ENCODE assay signal across 9 mouse cellular contexts in the genomic region with DNA sequence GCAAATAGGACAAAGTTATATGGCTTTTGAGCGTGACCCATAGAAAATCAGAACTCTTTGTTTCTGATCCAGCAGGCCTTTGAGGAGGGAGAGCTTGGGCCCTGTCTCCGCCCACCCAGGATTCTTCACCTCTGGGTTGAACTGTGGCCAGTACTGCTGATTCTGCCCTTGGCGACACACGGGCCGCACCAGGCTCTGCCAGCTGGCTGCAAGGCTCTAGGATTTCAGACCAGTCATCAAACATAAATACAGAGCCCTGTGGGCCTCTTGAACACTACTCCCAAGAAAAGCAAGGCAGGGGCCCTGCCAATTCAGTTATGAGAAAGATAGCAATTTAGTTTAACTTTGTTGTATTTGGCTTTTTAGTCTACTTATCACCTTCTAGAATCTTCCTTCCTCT.
DNase-seq lines count a peak whose midpoint lies in the region; ATAC-seq lines count a peak whose summit lies in the region.
"Had no signal": no experiment of that assay in that cellular context is flagged by ENCODE, and none has a peak within 500 bp of the region (broad histone marks: within the 10 kb centered on the region; RNA-seq: fewer than 3 reads in every experiment).

No protein-coding gene starts in this region.

- ATAC-seq in neural tube, embryonic 11.5 days (ENCODE audit: insufficient read depth, low FRiP score, low TSS enrichment): no peak
- no peak for ATAC-seq in neural tube, embryonic 15.5 days (ENCODE audit: low FRiP score)
- ATAC-seq in heart, embryonic 11.5 days (replicated peaks; ENCODE audit: insufficient number of reproducible peaks, low FRiP score, low TSS enrichment): no peak

- peak; percentile 48 to 50 for DNase-seq in cerebellum, postnatal 14 days
- no peak for DNase-seq in cerebellum, adult 18-20 months
- no peak for DNase-seq in neural tube, embryonic 11.5 days (ENCODE audit: low spot score)
- DNase-seq in lung, postnatal 36 days: peak; percentile 68
- DNase-seq in spleen, postnatal 4 days (ENCODE audit: low spot score in 2 of 2): no peak
- DNase-seq in cerebellum, adult 8-10 months: no peak

- H3K9me3 ChIP-seq in neural tube, embryonic 11.5 days (ENCODE audit: control insufficient read depth, low read length): no peaks in the 10 kb centered on the region
- H3K9me3 ChIP-seq in neural tube, embryonic 15.5 days (replicated peaks): no peaks in the 10 kb centered on the region
- no peaks in the 10 kb centered on the region for H3K9me3 ChIP-seq in heart, embryonic 11.5 days (replicated peaks; ENCODE audit: control insufficient read depth, low read length)
- H3K9me3 ChIP-seq: lung, embryonic 15.5 days had no signal

- H3K4me1 ChIP-seq in neural tube, embryonic 11.5 days (ENCODE audit: control insufficient read depth, insufficient read depth, low read length): peaks cover 4% of the 10 kb centered on the region; the same call in 1 of the 2 replicates
- peaks cover 23% of the 10 kb centered on the region for H3K4me1 ChIP-seq in neural tube, embryonic 15.5 days
- peaks cover 28% of the 10 kb centered on the region for H3K4me1 ChIP-seq in heart, embryonic 11.5 days (ENCODE audit: control insufficient read depth, insufficient read depth, low read length)

- no peak overlapping the region for H3K4me2 ChIP-seq in neural tube, embryonic 11.5 days (ENCODE audit: low read depth)
- no peak overlapping the region for H3K4me2 ChIP-seq in neural tube, embryonic 15.5 days
- H3K4me2 ChIP-seq in heart, embryonic 11.5 days: no peak overlapping the region
- H3K4me2 ChIP-seq: lung, embryonic 15.5 days had no signal

- 76% methylated on average over 5 of the region's 5 CpGs for WGBS in neural tube, embryonic 11.5 days
- 59% methylated on average over 5 of the region's 5 CpGs for WGBS in neural tube, embryonic 15.5 days
- 71% methylated on average over 5 of the region's 5 CpGs for WGBS in heart, embryonic 11.5 days (ENCODE audit: insufficient replicate concordance)

- H3K36me3 ChIP-seq in neural tube, embryonic 11.5 days (ENCODE audit: control insufficient read depth, insufficient read depth, low read length): no peaks in the 10 kb centered on the region
- H3K36me3 ChIP-seq in neural tube, embryonic 15.5 days: no peaks in the 10 kb centered on the region
- no peaks in the 10 kb centered on the region for H3K36me3 ChIP-seq in heart, embryonic 11.5 days (ENCODE audit: control insufficient read depth, insufficient read depth, low read length)
- H3K36me3 ChIP-seq: lung, embryonic 15.5 days had no signal

- peak overlapping the region; percentile 14; the same call in 1 of the 2 replicates for H3K27ac ChIP-seq in neural tube, embryonic 11.5 days (ENCODE audit: low read depth, low read length)
- no peak overlapping the region for H3K27ac ChIP-seq in neural tube, embryonic 15.5 days (replicated peaks)
- peak overlapping the region; percentile 94 for H3K27ac ChIP-seq in heart, embryonic 11.5 days (ENCODE audit: low read depth, low read length)
- H3K27ac ChIP-seq: lung, embryonic 15.5 days had no signal

- H3K4me3 ChIP-seq in neural tube, embryonic 11.5 days (ENCODE audit: low read depth, low read length): no peak overlapping the region
- no peak overlapping the region for H3K4me3 ChIP-seq in neural tube, embryonic 15.5 days (replicated peaks)
- H3K4me3 ChIP-seq in heart, embryonic 11.5 days (ENCODE audit: low read depth, low read length): no peak overlapping the region
- H3K4me3 ChIP-seq: lung, embryonic 15.5 days had no signal

- no peaks in the 10 kb centered on the region for H3K27me3 ChIP-seq in neural tube, embryonic 11.5 days (ENCODE audit: control insufficient read depth, insufficient read depth, low read length)
- no peaks in the 10 kb centered on the region for H3K27me3 ChIP-seq in neural tube, embryonic 15.5 days (replicated peaks)
- H3K27me3 ChIP-seq in heart, embryonic 11.5 days (ENCODE audit: control insufficient read depth, insufficient read depth, low read length): no peaks in the 10 kb centered on the region
- H3K27me3 ChIP-seq: lung, embryonic 15.5 days had no signal

- no peak overlapping the region for H3K9ac ChIP-seq in neural tube, embryonic 11.5 days (ENCODE audit: low read length)
- H3K9ac ChIP-seq in neural tube, embryonic 15.5 days (replicated peaks): no peak overlapping the region
- H3K9ac ChIP-seq in heart, embryonic 11.5 days (ENCODE audit: low read depth, low read length): no peak overlapping the region
- H3K9ac ChIP-seq: lung, embryonic 15.5 days had no signal

Comparison
In these comparisons a context has a peak if more than half of its experiments do, and no peak if none do; other contexts are left out.
1. DNase-seq: peak in cerebellum, postnatal 14 days (2 of 2) and lung, postnatal 36 days (single experiment); none in cerebellum, adult 18-20 months (0 of 2), neural tube, embryonic 11.5 days (single experiment), spleen, postnatal 4 days (0 of 2) and cerebellum, adult 8-10 months (single experiment).